ENCODE assay signal across 9 mouse cellular contexts in the genomic region with DNA sequence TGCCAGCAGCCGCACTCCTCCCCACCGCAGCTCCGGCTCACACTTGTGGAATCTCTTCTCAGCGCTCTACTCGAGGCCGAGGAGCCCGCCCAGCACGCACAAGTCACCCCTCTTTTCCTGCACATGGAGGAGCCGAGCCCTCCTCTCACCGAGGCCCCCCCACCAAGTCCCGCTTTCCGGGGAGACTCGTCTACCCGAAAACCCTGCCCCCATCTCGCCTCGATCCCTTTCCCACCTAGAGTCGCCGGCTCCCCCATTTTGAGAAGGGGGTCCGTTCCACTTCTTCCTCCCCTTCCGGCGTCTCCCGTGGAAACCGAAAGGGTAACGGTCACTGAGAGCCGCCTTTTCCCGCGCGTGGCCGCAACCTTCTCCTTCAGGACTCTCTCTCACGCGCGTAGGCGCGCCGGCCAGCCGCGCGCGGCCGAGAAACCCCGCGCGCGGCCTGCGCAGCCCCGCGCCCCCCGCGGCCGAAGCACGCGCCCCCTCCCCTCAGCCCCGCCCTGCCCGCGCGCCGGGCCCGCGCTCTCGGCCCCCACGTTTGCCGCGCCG. TPM values are rescaled to one million over a fixed set of nuclear protein-coding genes. Genes with fewer than 3 reads are reported as not detected.
DNase-seq lines count a peak whose midpoint lies in the region; ATAC-seq and TF ChIP-seq lines count a peak whose summit lies in the region.
"Had no signal": no experiment of that assay in that cellular context is flagged by ENCODE, and none has a peak within 500 bp of the region (broad histone marks: within the 10 kb centered on the region; RNA-seq: fewer than 3 reads in every experiment).

No protein-coding gene starts in this region.

- ATAC-seq in megakaryocyte, adult 5-6 weeks (ENCODE audit: poor library complexity, severe bottlenecking), result no peak
- ATAC-seq in lung, embryonic 15.5 days (ENCODE audit: borderline replicate concordance, extremely low read depth, low FRiP score, low TSS enrichment), result no peak; the same call in 1 of the 2 replicates
- no peak for ATAC-seq in monocyte, adult 5-6 weeks (replicated peaks; ENCODE audit: insufficient number of reproducible peaks, low FRiP score, low TSS enrichment, poor library complexity, severe bottlenecking)

- peak overlapping the region; percentile 85 for H3K27ac ChIP-seq in embryonic fibroblast, embryonic 13.5 days (ENCODE audit: insufficient read depth, low read length)
- peak overlapping the region; percentile 94 for H3K27ac ChIP-seq in lung, embryonic 15.5 days

- no peak for TF ChIP-seq CTCF in embryonic fibroblast, embryonic 13.5 days (IDR thresholded peaks at IDR 0.05; ENCODE audit: borderline replicate concordance, insufficient read depth, low read length)

- peaks cover 4% of the 10 kb centered on the region; the same call in 1 of the 2 replicates for H3K9me3 ChIP-seq in megakaryocyte, embryonic 14.5 days
- H3K9me3 ChIP-seq in lung, embryonic 15.5 days, result no peaks in the 10 kb centered on the region

- DNase-seq in adrenal gland, adult 8-10 months, result peak; percentile 15
- peak; percentile 62 for DNase-seq in induced T-regulatory cell, adult 2 months (ENCODE audit: low read depth)
- peak; percentile 19 for DNase-seq in right cerebral cortex, postnatal 4 days

- 17% methylated on average over 45 of the region's 64 CpGs for WGBS in lung, embryonic 15.5 days

- H3K4me2 ChIP-seq in lung, embryonic 15.5 days, result peak overlapping the region; percentile 49

- H3K4me3 ChIP-seq in megakaryocyte, embryonic 14.5 days (replicated peaks), result peak overlapping the region; percentile 93
- H3K4me3 ChIP-seq in embryonic fibroblast, embryonic 13.5 days (ENCODE audit: insufficient read depth, low read length), result peak overlapping the region; percentile 86
- peak overlapping the region; percentile 63 for H3K4me3 ChIP-seq in lung, embryonic 15.5 days

- no peaks in the 10 kb centered on the region for H3K27me3 ChIP-seq in megakaryocyte, embryonic 14.5 days (replicated peaks)
- no peaks in the 10 kb centered on the region for H3K27me3 ChIP-seq in lung, embryonic 15.5 days

- TF ChIP-seq POLR2A in embryonic fibroblast, embryonic 13.5 days (IDR thresholded peaks at IDR 0.05; ENCODE audit: low read depth, low read length), result no peak

- H3K4me1 ChIP-seq in megakaryocyte, embryonic 14.5 days, result peaks cover 17% of the 10 kb centered on the region
- peaks cover 7% of the 10 kb centered on the region; the same call in 1 of the 2 replicates for H3K4me1 ChIP-seq in embryonic fibroblast, embryonic 13.5 days (ENCODE audit: control insufficient read depth, insufficient read depth, low read length)
- H3K4me1 ChIP-seq in lung, embryonic 15.5 days, result 0 out of 2 replicates have a peak, but pooled peaks cover 4% of the 10 kb centered on the region

- H3K9ac ChIP-seq in lung, embryonic 15.5 days, result peak overlapping the region; percentile 60

- H3K36me3 ChIP-seq in megakaryocyte, embryonic 14.5 days (replicated peaks; ENCODE audit: low read length), result peaks cover 32% of the 10 kb centered on the region
- peaks cover 21% of the 10 kb centered on the region; the same call in 1 of the 2 replicates for H3K36me3 ChIP-seq in lung, embryonic 15.5 days

RNA-seq across cellular contexts. Expression of a gene that starts 0.6 kb away (rescaled TPM):
- polyA plus RNA-seq in megakaryocyte, embryonic 14.5 days (2012; ENCODE audit: insufficient read depth, low replicate concordance), result 0.99 and 3.9 TPM in 2 replicates
- 37.8 and 43.6 TPM in 2 replicates for total RNA-seq in megakaryocyte, adult 5-6 weeks (2015)
- total RNA-seq in megakaryocyte, adult 5-6 weeks (2017), result 50.3 and 53.9 TPM in 2 replicates
- 10 to 100 TPM; 11.5 to 14.6 (median 13.9) TPM for total RNA-seq in adrenal gland, adult 8-10 months (2022)
- polyA plus RNA-seq in embryonic fibroblast, embryonic 13.5 days (2011; ENCODE audit: insufficient read length, low read depth, missing spikeins), result 24.8 and 31.0 TPM in 2 replicates
- polyA plus RNA-seq in lung, embryonic 15.5 days (2015; fragmentation: Nextera tagmentation; extraction: Ambion mirVana), result 67.2 and 68.0 TPM in 2 replicates
- 19.0 to 19.7 TPM (median 19.1 TPM) in 3 replicates for total RNA-seq in monocyte, adult 5-6 weeks (2017)

RNA-seq across cellular contexts. Expression of a gene that starts 16.3 kb away (rescaled TPM):
- 450 and 808 TPM in 2 replicates for polyA plus RNA-seq in megakaryocyte, embryonic 14.5 days (2012; ENCODE audit: insufficient read depth, low replicate concordance)
- 107 and 116 TPM in 2 replicates for total RNA-seq in megakaryocyte, adult 5-6 weeks (2015)
- 145 and 149 TPM in 2 replicates for total RNA-seq in megakaryocyte, adult 5-6 weeks (2017)
- 1 to 10 TPM; 1.8 to 3.7 (median 3.2) TPM for total RNA-seq in adrenal gland, adult 8-10 months (2022)
- polyA plus RNA-seq in embryonic fibroblast, embryonic 13.5 days (2011; ENCODE audit: insufficient read length, low read depth, missing spikeins), result 0.25 TPM in 1 of 2 replicates, not detected in the other
- polyA plus RNA-seq in lung, embryonic 15.5 days (2015; fragmentation: Nextera tagmentation; extraction: Ambion mirVana), result 0.26 and 0.62 TPM in 2 replicates
- total RNA-seq in monocyte, adult 5-6 weeks (2017), result 129 to 156 TPM (median 134 TPM) in 3 replicates

RNA-seq across cellular contexts. Expression of a gene that starts 55.7 kb away (rescaled TPM):
- polyA plus RNA-seq in megakaryocyte, embryonic 14.5 days (2012; ENCODE audit: insufficient read depth, low replicate concordance), result 0.94 TPM in 1 of 2 replicates, not detected in the other
- total RNA-seq in megakaryocyte, adult 5-6 weeks (2015), result not detected in 2 replicates
- not detected in 2 replicates for total RNA-seq in megakaryocyte, adult 5-6 weeks (2017)
- not detected for total RNA-seq in adrenal gland, adult 8-10 months (2022)
- polyA plus RNA-seq in embryonic fibroblast, embryonic 13.5 days (2011; ENCODE audit: insufficient read length, low read depth, missing spikeins), result not detected in 2 replicates
- polyA plus RNA-seq in lung, embryonic 15.5 days (2015; fragmentation: Nextera tagmentation; extraction: Ambion mirVana), result not detected in 2 replicates
- total RNA-seq in monocyte, adult 5-6 weeks (2017), result not detected in 3 replicates
- total RNA-seq: hematopoietic stem cell, adult 5-6 weeks had no signal

RNA-seq across cellular contexts. Expression of a gene that starts 58.7 kb away (rescaled TPM):
- 23.4 and 38.2 TPM in 2 replicates for polyA plus RNA-seq in megakaryocyte, embryonic 14.5 days (2012; ENCODE audit: insufficient read depth, low replicate concordance)
- 17.4 and 20.3 TPM in 2 replicates for total RNA-seq in megakaryocyte, adult 5-6 weeks (2015)
- 22.2 and 27.9 TPM in 2 replicates for total RNA-seq in megakaryocyte, adult 5-6 weeks (2017)
- total RNA-seq in adrenal gland, adult 8-10 months (2022), result 10 to 100 TPM; 55.3 to 98.1 (median 71.7) TPM
- 26.7 and 29.9 TPM in 2 replicates for polyA plus RNA-seq in embryonic fibroblast, embryonic 13.5 days (2011; ENCODE audit: insufficient read length, low read depth, missing spikeins)
- 20.9 and 24.2 TPM in 2 replicates for polyA plus RNA-seq in lung, embryonic 15.5 days (2015; fragmentation: Nextera tagmentation; extraction: Ambion mirVana)
- total RNA-seq in monocyte, adult 5-6 weeks (2017), result 22.2 to 44.8 TPM (median 28.6 TPM) in 3 replicates

Comparison
In these comparisons a context has a peak if more than half of its experiments do, and no peak if none do; other contexts are left out.
1. RNA of a gene that starts 16.3 kb away (total RNA-seq): 107 to 149 TPM in megakaryocyte, adult 5-6 weeks and 129 to 156 TPM in monocyte, adult 5-6 weeks; 1.8 to 3.7 TPM in adrenal gland, adult 8-10 months; every median in the first group is over 10 times any median in the second.
2. Peak in every context shown above with its lines, with median percentiles within 50 percentile points of each other: H3K4me3 ChIP-seq and DNase-seq.